8 mouse cellular contexts compared by ENCODE assay signal in genomic region chr7:45078513-45078912, GRCm38 (mm10). TPM values are rescaled to one million over a fixed set of nuclear protein-coding genes. Genes with fewer than 3 reads are reported as not detected.
A peak's percentile ranks its signal among the peaks of the same experiment; 100 is the strongest.
DNase-seq lines count a peak whose midpoint lies in the region; ATAC-seq lines count a peak whose summit lies in the region.

No protein-coding gene starts in this region.

- DNase-seq in 416B (ENCODE audit: low read depth) = peak; percentile 84
- peak; percentile 65 to 74 for DNase-seq in CD8-positive naive resting alpha-beta T cell, adult 2 months (ENCODE audit: low read depth in 2 of 2, low spot score in 2 of 2)
- DNase-seq in c-Kit-positive CD71-positive TER-119-positive erythroid progenitor cells, embryonic 14.5 days (ENCODE audit: low spot score) = peak; percentile 67
- peak; percentile 52 to 53 for DNase-seq in frontal cortex, postnatal 36 days (ENCODE audit: low spot score in 2 of 2)
- peak; percentile 83 for DNase-seq in kidney, postnatal 14 days
- DNase-seq in right cerebral cortex, postnatal 10 days (ENCODE audit: low spot score in 2 of 2) = peak; percentile 65 to 78

- peak; percentile 33; the same call in 1 of the 2 replicates for ATAC-seq in megakaryocyte, adult 5-6 weeks (ENCODE audit: poor library complexity, severe bottlenecking)
- ATAC-seq in granulocyte monocyte progenitor cell, adult 5-6 weeks (replicated peaks; ENCODE audit: poor library complexity, severe bottlenecking) = no peak

RNA-seq across cellular contexts. Expression of gene Rcn3, which starts 13.5 kb away (rescaled TPM):
- 4.5 and 5.8 TPM in 2 replicates for total RNA-seq in megakaryocyte, adult 5-6 weeks (2015)
- total RNA-seq in megakaryocyte, adult 5-6 weeks (2017) = 7.8 and 18.1 TPM in 2 replicates
- total RNA-seq in granulocyte monocyte progenitor cell, adult 5-6 weeks (2014; fragmentation: Nextera tagmentation) = 2.2 and 11.6 TPM in 2 replicates
- 4.1 and 7.0 TPM in 2 replicates for total RNA-seq in granulocyte monocyte progenitor cell, adult 5-6 weeks (2017)

RNA-seq across cellular contexts. Expression of gene Prrg2, which starts 16.0 kb away (rescaled TPM):
- total RNA-seq in megakaryocyte, adult 5-6 weeks (2015) = 6.6 and 8.9 TPM in 2 replicates
- 5.4 TPM in 2 replicates for total RNA-seq in megakaryocyte, adult 5-6 weeks (2017)
- total RNA-seq in granulocyte monocyte progenitor cell, adult 5-6 weeks (2014; fragmentation: Nextera tagmentation) = 6.8 and 9.4 TPM in 2 replicates
- total RNA-seq in granulocyte monocyte progenitor cell, adult 5-6 weeks (2017) = 4.8 and 5.3 TPM in 2 replicates

RNA-seq across cellular contexts. Expression of gene Nosip, which starts 16.3 kb away (rescaled TPM):
- total RNA-seq in megakaryocyte, adult 5-6 weeks (2015) = 41.4 and 46.3 TPM in 2 replicates
- total RNA-seq in megakaryocyte, adult 5-6 weeks (2017) = 54.2 and 56.8 TPM in 2 replicates
- total RNA-seq in granulocyte monocyte progenitor cell, adult 5-6 weeks (2014; fragmentation: Nextera tagmentation) = 42.2 and 57.2 TPM in 2 replicates
- total RNA-seq in granulocyte monocyte progenitor cell, adult 5-6 weeks (2017) = 49.4 and 63.1 TPM in 2 replicates

RNA-seq across cellular contexts. Expression of gene Fcgrt, which starts 25.1 kb away (rescaled TPM):
- total RNA-seq in megakaryocyte, adult 5-6 weeks (2015) = 22.0 and 22.5 TPM in 2 replicates
- 64.1 and 69.0 TPM in 2 replicates for total RNA-seq in megakaryocyte, adult 5-6 weeks (2017)
- total RNA-seq in granulocyte monocyte progenitor cell, adult 5-6 weeks (2014; fragmentation: Nextera tagmentation) = 2.1 and 3.8 TPM in 2 replicates
- total RNA-seq in granulocyte monocyte progenitor cell, adult 5-6 weeks (2017) = 2.7 and 3.6 TPM in 2 replicates

RNA-seq across cellular contexts. Expression of gene Prr12, which starts 25.8 kb away (rescaled TPM):
- total RNA-seq in megakaryocyte, adult 5-6 weeks (2015) = 15.4 and 16.3 TPM in 2 replicates
- 1.9 and 3.0 TPM in 2 replicates for total RNA-seq in megakaryocyte, adult 5-6 weeks (2017)
- 21.1 and 29.6 TPM in 2 replicates for total RNA-seq in granulocyte monocyte progenitor cell, adult 5-6 weeks (2014; fragmentation: Nextera tagmentation)
- 1.7 and 4.1 TPM in 2 replicates for total RNA-seq in granulocyte monocyte progenitor cell, adult 5-6 weeks (2017)
